Mouse (Mus musculus): ENCODE results near the gene Ric1.

DNA sequence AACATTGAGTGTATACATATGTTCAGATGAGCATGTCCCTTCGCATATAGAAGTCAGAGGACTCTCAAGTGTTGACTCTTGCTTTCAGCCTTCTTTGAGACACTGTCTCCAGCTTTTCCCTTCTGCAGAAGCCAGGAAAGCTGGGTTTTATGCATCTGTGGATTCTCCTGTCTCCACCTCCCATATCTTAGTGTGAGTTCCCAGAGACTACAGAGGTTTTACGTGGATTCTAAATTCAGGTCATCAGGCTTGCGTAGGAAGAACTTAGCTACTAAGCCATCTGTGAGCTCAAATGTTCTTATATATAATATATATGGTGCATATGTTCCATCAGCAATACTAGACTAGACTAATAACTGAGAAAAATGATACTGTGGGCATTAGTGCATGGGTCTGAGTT, 74.2 kb downstream of the Ric1 start:
- TF ChIP-seq CTCF (IDR thresholded peaks at IDR 0.05; ENCODE audit: borderline replicate concordance, insufficient read depth, low read depth, low read length) (no peak), POLR2A (IDR thresholded peaks at IDR 0.05; ENCODE audit: borderline replicate concordance, insufficient read depth, low read length) (no peak)

Data from cerebellum, adult 2 months (tissue).